ENCODE assay signal across 7 mouse cellular contexts in genomic region chr13:63305160-63306011, GRCm38 (mm10).
DNase-seq lines count a peak whose midpoint lies in the region; ATAC-seq and TF ChIP-seq lines count a peak whose summit lies in the region.

No protein-coding gene starts in this region.

- H3K4me3 ChIP-seq in brown adipose tissue, adult 24 weeks (ENCODE audit: insufficient read depth, low read depth, low read length) = no peak overlapping the region
- no peak overlapping the region for H3K4me3 ChIP-seq in intestine, embryonic 16.5 days (ENCODE audit: low read length)
- no peak overlapping the region for H3K4me3 ChIP-seq in stomach, embryonic 14.5 days (ENCODE audit: low read depth, low read length)
- no peak overlapping the region for H3K4me3 ChIP-seq in forebrain, postnatal 0 days (ENCODE audit: low read depth, low read length)

- 40% methylated on average over 16 of the region's 16 CpGs for WGBS in intestine, embryonic 16.5 days
- WGBS in stomach, embryonic 14.5 days = 55% methylated on average over 16 of the region's 16 CpGs
- WGBS in forebrain, postnatal 0 days = 78% methylated on average over 16 of the region's 16 CpGs

- no peak overlapping the region for H3K9ac ChIP-seq in intestine, embryonic 16.5 days (ENCODE audit: low read depth, low read length)
- no peak overlapping the region for H3K9ac ChIP-seq in stomach, embryonic 14.5 days (replicated peaks; ENCODE audit: low read depth, low read length)
- H3K9ac ChIP-seq in forebrain, postnatal 0 days = no peak overlapping the region

- peak overlapping the region; percentile 65; the same call in 1 of the 2 replicates for H3K27ac ChIP-seq in brown adipose tissue, adult 24 weeks (replicated peaks; ENCODE audit: low read depth, low read length)
- H3K27ac ChIP-seq in intestine, embryonic 16.5 days (ENCODE audit: low read length) = 0 out of 2 replicates have a peak overlapping the region, but pooled peaks have one; percentile 21
- H3K27ac ChIP-seq in stomach, embryonic 14.5 days (ENCODE audit: low read length) = no peak overlapping the region; the same call in 1 of the 2 replicates
- no peak overlapping the region for H3K27ac ChIP-seq in forebrain, postnatal 0 days (ENCODE audit: low read depth, low read length)

- intact Hi-C loops in left cerebral cortex, postnatal 10 days (cut with DNase I) = no loop called here

- peak; percentile 46 for DNase-seq in left cerebral cortex, adult 11 months (ENCODE audit: low spot score)
- no peak for DNase-seq in left cerebral cortex, postnatal 10 days (ENCODE audit: extremely low spot score in 1 of 2, low spot score in 2 of 2)
- DNase-seq in embryo, embryonic 11 days = peak; percentile 37
- DNase-seq in forebrain, postnatal 0 days = no peak

- no peak overlapping the region for H3K4me2 ChIP-seq in intestine, embryonic 16.5 days (ENCODE audit: low read depth, low read length)
- H3K4me2 ChIP-seq in stomach, embryonic 14.5 days (replicated peaks; ENCODE audit: low read depth, low read length) = no peak overlapping the region
- H3K4me2 ChIP-seq in forebrain, postnatal 0 days (ENCODE audit: low read depth) = no peak overlapping the region

- no peaks in the 10 kb centered on the region for H3K27me3 ChIP-seq in intestine, embryonic 16.5 days (replicated peaks; ENCODE audit: control insufficient read depth, insufficient read depth, low read length)
- H3K27me3 ChIP-seq in stomach, embryonic 14.5 days (ENCODE audit: control insufficient read depth, insufficient read depth, low read length) = no peaks in the 10 kb centered on the region
- no peaks in the 10 kb centered on the region for H3K27me3 ChIP-seq in forebrain, postnatal 0 days (ENCODE audit: insufficient read depth, low read length)

- peaks cover 21% of the 10 kb centered on the region for H3K4me1 ChIP-seq in brown adipose tissue, adult 24 weeks (ENCODE audit: control insufficient read depth, insufficient read depth, insufficient read length, low read length)
- H3K4me1 ChIP-seq in intestine, embryonic 16.5 days (ENCODE audit: control insufficient read depth, insufficient read depth, low read length) = peaks cover 23% of the 10 kb centered on the region
- H3K4me1 ChIP-seq in stomach, embryonic 14.5 days (ENCODE audit: control insufficient read depth, insufficient read depth, low read length) = no peaks in the 10 kb centered on the region
- no peaks in the 10 kb centered on the region for H3K4me1 ChIP-seq in forebrain, postnatal 0 days (ENCODE audit: insufficient read depth)

- peak; percentile 23; the same call in 1 of the 2 replicates for ATAC-seq in intestine, embryonic 16.5 days
- ATAC-seq in stomach, embryonic 14.5 days (ENCODE audit: insufficient number of reproducible peaks, insufficient read depth, low FRiP score, low read depth) = peak; percentile 17
- no peak for ATAC-seq in forebrain, postnatal 0 days

- no peaks in the 10 kb centered on the region for H3K9me3 ChIP-seq in intestine, embryonic 16.5 days (ENCODE audit: control insufficient read depth, low read length)
- H3K9me3 ChIP-seq in stomach, embryonic 14.5 days (ENCODE audit: control insufficient read depth, low read depth, low read length) = no peaks in the 10 kb centered on the region
- H3K9me3 ChIP-seq in forebrain, postnatal 0 days (ENCODE audit: low read length) = no peaks in the 10 kb centered on the region

- H3K36me3 ChIP-seq in intestine, embryonic 16.5 days (ENCODE audit: control insufficient read depth, insufficient read depth, low read length) = peaks cover 13% of the 10 kb centered on the region
- peaks cover 40% of the 10 kb centered on the region for H3K36me3 ChIP-seq in stomach, embryonic 14.5 days (ENCODE audit: control insufficient read depth, insufficient read depth, low read length)
- H3K36me3 ChIP-seq in forebrain, postnatal 0 days (ENCODE audit: insufficient read depth) = peaks cover 22% of the 10 kb centered on the region; the same call in 1 of the 2 replicates

- no peak for TF ChIP-seq CTCF in forebrain, postnatal 0 days (IDR thresholded peaks at IDR 0.05; ENCODE audit: low read depth)

Comparison
In these comparisons a context has a peak if more than half of its experiments do, and no peak if none do; other contexts are left out.
1. DNase-seq: peak in left cerebral cortex, adult 11 months (single experiment) and embryo, embryonic 11 days (single experiment); none in left cerebral cortex, postnatal 10 days (0 of 2) and forebrain, postnatal 0 days (single experiment).
2. H3K27ac ChIP-seq: peak in brown adipose tissue, adult 24 weeks (single experiment) and intestine, embryonic 16.5 days (single experiment); none in stomach, embryonic 14.5 days (single experiment) and forebrain, postnatal 0 days (single experiment).